Mouse (Mus musculus): ENCODE measurements around the gene Gm10591. TPM values are rescaled to one million over a fixed set of nuclear protein-coding genes. Genes with fewer than 3 reads are reported as not detected.
"Not testable (repeated sequence)": the region's sequence is repeated elsewhere in the genome, so short reads cannot be mapped to it uniquely, and the experiment has no call there.

The Gm10591 gene
- not detected in 2 replicates for polyA plus RNA-seq (2015; fragmentation: Nextera tagmentation; extraction: Ambion mirVana)

DNA sequence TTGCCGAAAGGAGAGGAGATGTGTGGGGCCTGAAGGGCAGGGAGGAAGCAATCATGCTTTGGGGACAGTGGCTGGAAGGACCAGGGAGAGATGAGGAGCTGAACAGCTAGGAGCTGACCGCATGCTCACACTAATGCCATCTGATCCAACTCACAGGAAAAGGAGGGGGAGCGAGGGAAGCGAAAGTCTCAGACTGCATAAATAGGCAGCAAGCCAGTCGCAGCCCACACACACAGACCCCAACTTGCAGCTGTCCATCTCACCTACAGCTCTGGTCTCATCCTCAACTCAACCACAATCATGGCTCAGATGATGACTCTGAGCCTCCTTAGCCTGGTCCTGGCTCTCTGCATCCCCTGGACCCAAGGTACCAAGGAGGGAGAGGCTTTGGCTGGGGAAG is at the start of gene Gm10591:
Gene Gm10591, plus strand, starts transcription at position 301 of the 400 bp plus-strand sequence.
- H3K9ac ChIP-seq (replicated peaks); H3K4me3 ChIP-seq (replicated peaks); H3K4me2 ChIP-seq; ATAC-seq (ENCODE audit: low FRiP score); H3K27me3 ChIP-seq (replicated peaks); H3K4me1 ChIP-seq; H3K27ac ChIP-seq (replicated peaks); H3K36me3 ChIP-seq; H3K9me3 ChIP-seq (replicated peaks): not testable (repeated sequence)
- no CpG with 5 or more reads among the region's 5 CpGs for WGBS

DNA sequence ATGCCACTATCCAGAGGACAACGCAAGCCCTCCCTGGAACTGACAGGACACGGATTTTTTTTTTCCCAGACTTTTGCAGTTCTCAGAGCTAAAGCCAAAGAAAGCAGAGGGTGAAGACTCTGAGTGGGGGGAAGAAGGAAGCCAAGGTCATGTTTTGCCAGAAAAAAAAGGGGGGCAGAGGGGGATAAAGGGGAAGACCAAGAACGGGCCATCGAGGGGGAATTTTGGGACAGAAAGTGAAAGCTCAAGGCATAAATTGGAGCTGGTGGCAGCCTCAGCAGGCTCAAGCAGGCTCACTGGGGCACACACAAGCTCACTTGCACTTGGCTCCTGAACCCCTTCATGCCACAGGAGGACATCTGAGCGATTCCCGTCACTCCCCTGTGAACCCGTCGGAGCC is 17.4 kb downstream of the Gm10591 start, which contains the start of gene Gm2564:
Gene Gm2564, plus strand, starts transcription at position 301 of the 400 bp plus-strand sequence.
- ATAC-seq (ENCODE audit: low FRiP score); H3K4me1 ChIP-seq; H3K4me3 ChIP-seq (replicated peaks); H3K36me3 ChIP-seq; H3K4me2 ChIP-seq; H3K9me3 ChIP-seq (replicated peaks); H3K9ac ChIP-seq (replicated peaks); H3K27me3 ChIP-seq (replicated peaks); H3K27ac ChIP-seq (replicated peaks): not testable (repeated sequence)
- WGBS, result no CpG with 5 or more reads among the region's 8 CpGs

GRCm38 (mm10) chr4:42654951-42655350 is 43.0 kb downstream of the Gm10591 start, which contains the start of gene Ccl27b:
Gene Ccl27b, plus strand, starts transcription at chr4:42655251.
- not testable (repeated sequence) for H3K9ac ChIP-seq (replicated peaks); H3K4me3 ChIP-seq (replicated peaks); H3K27me3 ChIP-seq (replicated peaks); H3K36me3 ChIP-seq; ATAC-seq (ENCODE audit: low FRiP score); H3K4me1 ChIP-seq; H3K4me2 ChIP-seq; H3K27ac ChIP-seq (replicated peaks); H3K9me3 ChIP-seq (replicated peaks)
- WGBS, result no CpG with 5 or more reads among the region's 9 CpGs

- ATAC-seq (ENCODE audit: low FRiP score); H3K27ac ChIP-seq (replicated peaks); H3K4me1 ChIP-seq; H3K9me3 ChIP-seq (replicated peaks); H3K4me3 ChIP-seq (replicated peaks); H3K36me3 ChIP-seq; H3K4me2 ChIP-seq; H3K9ac ChIP-seq (replicated peaks); H3K27me3 ChIP-seq (replicated peaks): not testable (repeated sequence)
- WGBS, result no CpG with 5 or more reads among the region's 3 CpGs
These were observed 49.8 kb downstream of the Gm10591 start, which contains the start of gene Il11ra2 for GRCm38 (mm10) chr4:42661793-42662192. Gene Il11ra2, minus strand, starts transcription at chr4:42661893.

Other genes with a start within 250 kb of the Gm10591 start
- gene Gm21586, start 172.8 kb upstream of the Gm10591 start, polyA plus RNA-seq (2015; fragmentation: Nextera tagmentation; extraction: Ambion mirVana), result not detected in 2 replicates
- gene Gm2163, start 145.4 kb upstream of the Gm10591 start, polyA plus RNA-seq (2015; fragmentation: Nextera tagmentation; extraction: Ambion mirVana), result 0.09 and 0.24 TPM in 2 replicates
- gene Fam205a2, start 84.0 kb upstream of the Gm10591 start, polyA plus RNA-seq (2015; fragmentation: Nextera tagmentation; extraction: Ambion mirVana), result not detected in 2 replicates
- 0.47 TPM in 1 of 2 replicates, not detected in the other for gene Gm2564, start 17.5 kb downstream of the Gm10591 start, polyA plus RNA-seq (2015; fragmentation: Nextera tagmentation; extraction: Ambion mirVana)
- gene Ccl27b, start 43.1 kb downstream of the Gm10591 start, polyA plus RNA-seq (2015; fragmentation: Nextera tagmentation; extraction: Ambion mirVana), result not detected in 2 replicates
- gene Il11ra2, start 49.7 kb downstream of the Gm10591 start, polyA plus RNA-seq (2015; fragmentation: Nextera tagmentation; extraction: Ambion mirVana), result not detected in 2 replicates
- 0.27 and 0.41 TPM in 2 replicates for gene 4930578G10Rik, start 123.3 kb downstream of the Gm10591 start, polyA plus RNA-seq (2015; fragmentation: Nextera tagmentation; extraction: Ambion mirVana)
- gene Ccl19, start 144.4 kb downstream of the Gm10591 start, polyA plus RNA-seq (2015; fragmentation: Nextera tagmentation; extraction: Ambion mirVana), result 0.45 and 1.0 TPM in 2 replicates
- gene Ccl21a, start 161.8 kb downstream of the Gm10591 start, polyA plus RNA-seq (2015; fragmentation: Nextera tagmentation; extraction: Ambion mirVana), result 1.1 and 29.5 TPM in 2 replicates
- gene Fam205a1, start 241.7 kb downstream of the Gm10591 start, polyA plus RNA-seq (2015; fragmentation: Nextera tagmentation; extraction: Ambion mirVana), result 0.08 TPM in 1 of 2 replicates, not detected in the other
- 0.49 and 0.51 TPM in 2 replicates for gene Gm12394, start 244.6 kb downstream of the Gm10591 start, polyA plus RNA-seq (2015; fragmentation: Nextera tagmentation; extraction: Ambion mirVana)